Mouse (Mus musculus): ENCODE data around the gene Itgav.

DNA sequence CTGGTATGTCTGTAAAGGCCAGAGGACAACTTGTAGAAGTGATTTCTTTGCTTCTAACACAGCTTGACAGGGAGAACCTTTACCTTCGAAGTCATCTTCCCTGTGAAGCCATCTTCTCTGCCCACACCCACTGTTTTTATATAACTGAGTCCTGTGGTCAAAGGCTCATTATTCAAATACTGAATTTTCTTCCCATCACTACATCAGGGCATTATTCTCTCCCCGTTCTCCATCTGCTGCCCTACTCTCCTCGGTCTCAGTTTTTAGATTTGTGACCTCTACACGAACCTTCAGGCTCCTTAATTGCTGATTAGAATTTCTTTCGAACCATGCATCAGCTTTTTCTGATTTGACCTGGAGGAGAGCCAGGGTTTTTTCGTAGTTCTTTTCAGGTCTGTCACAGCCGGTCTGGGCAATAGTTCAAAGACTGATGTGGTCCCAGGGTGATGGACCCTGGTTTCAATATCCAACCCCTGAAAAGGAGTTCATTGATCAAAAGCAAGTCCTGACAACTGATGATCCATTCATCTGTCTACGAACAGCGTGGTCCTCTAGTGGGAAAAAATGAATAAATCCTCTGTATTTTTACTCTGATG lies 73.8 kb downstream of the Itgav start:
- TF ChIP-seq CTCF (conservative IDR thresholded peaks at IDR 0.05; ENCODE audit: low read length) (no peak), POU5F1 (IDR thresholded peaks at IDR 0.05; ENCODE audit: borderline replicate concordance, low read length) (no peak), NANOG (IDR thresholded peaks at IDR 0.05; ENCODE audit: borderline replicate concordance, low read length) (no peak)

All from E14TG2a.4 (cell line).